Mouse (Mus musculus): ENCODE results near the gene Nit2. TPM values are rescaled to one million over a fixed set of nuclear protein-coding genes. Genes with fewer than 3 reads are reported as not detected.

Nit2 gene
- polyA plus RNA-seq (2012; rRNA removed; ENCODE audit: low replicate concordance), result 14.8 and 23.9 TPM in 2 replicates

GRCm38 (mm10) chr16:57166611-57167513 lies at the start of gene Nit2:
Nit2 (minus strand) TSS chr16:57167341.

DNA sequence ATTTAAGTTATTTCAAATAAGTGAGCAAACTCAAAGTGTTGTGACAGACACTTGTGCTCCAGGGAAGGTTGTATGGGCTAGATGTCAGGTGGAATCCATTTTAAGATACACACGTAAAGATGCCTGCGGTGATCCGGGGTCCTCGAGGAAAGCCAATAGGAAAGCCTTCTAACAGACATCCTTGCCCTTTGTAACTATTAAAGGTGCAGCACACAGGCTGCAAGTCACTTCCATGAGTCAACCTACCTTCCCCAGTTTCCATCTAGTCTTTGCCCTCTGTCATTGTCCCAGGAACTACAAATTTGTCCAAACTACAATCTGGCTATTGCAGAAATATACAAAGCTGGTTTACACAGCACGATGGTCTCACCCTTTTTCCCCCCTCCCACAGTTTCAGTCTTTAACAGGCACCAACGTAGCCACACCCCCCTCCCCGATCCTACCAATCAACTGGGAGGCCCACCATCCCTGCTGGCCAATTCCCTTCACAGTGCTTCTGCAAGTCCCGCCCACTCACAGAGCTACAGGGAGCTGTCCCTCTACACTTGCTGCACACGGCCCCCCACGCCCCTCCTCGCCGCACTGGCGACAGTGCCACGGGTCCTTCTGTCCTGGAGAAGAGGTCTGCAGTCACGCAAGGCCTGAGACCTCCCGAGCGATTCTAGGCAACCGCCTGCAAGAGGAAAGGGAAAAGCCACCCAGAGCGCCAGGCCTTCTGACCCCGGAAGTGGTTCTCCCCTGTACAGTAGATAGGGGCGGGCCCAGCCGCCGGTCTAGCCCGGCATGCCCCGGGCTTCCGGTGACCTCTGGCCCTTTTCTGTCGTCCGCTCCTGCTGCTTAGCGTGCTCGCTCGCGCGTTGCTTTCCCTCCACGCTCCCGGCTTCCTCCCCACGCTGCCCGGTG lies 46.0 kb downstream of the Nit2 start, which contains the start of gene Tomm70a:
Tomm70a (plus strand) TSS at position 791 of the 903 bp plus-strand sequence.

Other genes starting within 250 kb of the Nit2 start
- gene Lnp1, start 239.3 kb downstream of the Nit2 start, polyA plus RNA-seq (2012; rRNA removed; ENCODE audit: low replicate concordance), result not detected in 2 replicates
- not detected in 2 replicates for gene Tmem45a2, start 96.0 kb downstream of the Nit2 start, polyA plus RNA-seq (2012; rRNA removed; ENCODE audit: low replicate concordance)
- 12.3 and 12.4 TPM in 2 replicates for gene Tomm70a, start 45.6 kb downstream of the Nit2 start, polyA plus RNA-seq (2012; rRNA removed; ENCODE audit: low replicate concordance)
- 9.9 and 28.1 TPM in 2 replicates for gene Tbc1d23, start 64.2 kb upstream of the Nit2 start, polyA plus RNA-seq (2012; rRNA removed; ENCODE audit: low replicate concordance)
- 0.10 TPM in 1 of 2 replicates, not detected in the other for gene Tmem30c, start 125.5 kb upstream of the Nit2 start, polyA plus RNA-seq (2012; rRNA removed; ENCODE audit: low replicate concordance)
- gene Filip1l, start 185.8 kb upstream of the Nit2 start, polyA plus RNA-seq (2012; rRNA removed; ENCODE audit: low replicate concordance), result 7.3 and 17.2 TPM in 2 replicates